In genomic region chr6:120302755-120303316, GRCm38 (mm10) we compare ENCODE assay signal across 9 mouse cellular contexts. TPM values are rescaled to one million over a fixed set of nuclear protein-coding genes. Genes with fewer than 3 reads are reported as not detected.
DNase-seq lines count a peak whose midpoint lies in the region; ATAC-seq and TF ChIP-seq lines count a peak whose summit lies in the region.
"Had no signal": no experiment of that assay in that cellular context is flagged by ENCODE, and none has a peak within 500 bp of the region (broad histone marks: within the 10 kb centered on the region; RNA-seq: fewer than 3 reads in every experiment).

No protein-coding gene starts in this region.

- peaks cover 63% of the 10 kb centered on the region for H3K4me1 ChIP-seq in E14TG2a.4 (replicated peaks; ENCODE audit: low read depth, low read length)
- H3K4me1 ChIP-seq in forebrain, embryonic 13.5 days, result no peaks in the 10 kb centered on the region
- no peaks in the 10 kb centered on the region for H3K4me1 ChIP-seq in intestine, postnatal 0 days (replicated peaks; ENCODE audit: control insufficient read depth, insufficient read depth, low read length)
- H3K4me1 ChIP-seq in neural tube, embryonic 15.5 days, result peaks cover 3% of the 10 kb centered on the region; the same call in 1 of the 2 replicates

- no peak for ATAC-seq in forebrain, embryonic 13.5 days
- no peak for ATAC-seq in intestine, postnatal 0 days
- no peak for ATAC-seq in neural tube, embryonic 15.5 days (ENCODE audit: low FRiP score)
- no peak for ATAC-seq in megakaryocyte progenitor cell, adult 5-6 weeks (replicated peaks; ENCODE audit: poor library complexity)
- ATAC-seq in erythroblast, adult 5-6 weeks (replicated peaks; ENCODE audit: low FRiP score, poor library complexity, severe bottlenecking), result no peak

- peak overlapping the region; percentile 24 for H3K4me2 ChIP-seq in forebrain, embryonic 13.5 days
- no peak overlapping the region for H3K4me2 ChIP-seq in intestine, postnatal 0 days (replicated peaks; ENCODE audit: low read depth)
- peak overlapping the region; percentile 48 for H3K4me2 ChIP-seq in neural tube, embryonic 15.5 days

- peak; percentile 47 for TF ChIP-seq CTCF in E14TG2a.4 (conservative IDR thresholded peaks at IDR 0.05; ENCODE audit: low read length)
- TF ChIP-seq CTCF in intestine, postnatal 0 days (IDR thresholded peaks at IDR 0.05; ENCODE audit: low read depth), result peak; percentile 57

- H3K9me3 ChIP-seq in E14TG2a.4 (ENCODE audit: low read length), result no peaks in the 10 kb centered on the region
- no peaks in the 10 kb centered on the region for H3K9me3 ChIP-seq in forebrain, embryonic 13.5 days (replicated peaks)
- no peaks in the 10 kb centered on the region for H3K9me3 ChIP-seq in intestine, postnatal 0 days (ENCODE audit: control insufficient read depth)
- no peaks in the 10 kb centered on the region for H3K9me3 ChIP-seq in neural tube, embryonic 15.5 days (replicated peaks)

- H3K4me3 ChIP-seq in E14TG2a.4 (replicated peaks; ENCODE audit: low read length), result peak overlapping the region; percentile 65
- H3K4me3 ChIP-seq in forebrain, embryonic 13.5 days, result 0 out of 2 replicates have a peak overlapping the region, but pooled peaks have one; percentile 1
- H3K4me3 ChIP-seq in intestine, postnatal 0 days (ENCODE audit: low read depth, low read length), result no peak overlapping the region
- H3K4me3 ChIP-seq in neural tube, embryonic 15.5 days (replicated peaks), result 0 out of 2 replicates have a peak overlapping the region, but pooled peaks have one; percentile 9

- WGBS in forebrain, embryonic 13.5 days, result 26% methylated on average over 16 of the region's 16 CpGs
- WGBS in intestine, postnatal 0 days, result 26% methylated on average over 16 of the region's 16 CpGs
- WGBS in neural tube, embryonic 15.5 days, result 26% methylated on average over 16 of the region's 16 CpGs

- H3K27me3 ChIP-seq in E14TG2a.4 (ENCODE audit: insufficient read depth, low read length), result no peaks in the 10 kb centered on the region
- H3K27me3 ChIP-seq in forebrain, embryonic 13.5 days, result no peaks in the 10 kb centered on the region
- H3K27me3 ChIP-seq in intestine, postnatal 0 days (replicated peaks; ENCODE audit: control insufficient read depth, insufficient read depth, low read length), result no peaks in the 10 kb centered on the region
- no peaks in the 10 kb centered on the region for H3K27me3 ChIP-seq in neural tube, embryonic 15.5 days (replicated peaks)

- no peaks in the 10 kb centered on the region for H3K36me3 ChIP-seq in E14TG2a.4 (ENCODE audit: insufficient read depth, low read length)
- H3K36me3 ChIP-seq in forebrain, embryonic 13.5 days (ENCODE audit: poor library complexity, severe bottlenecking), result no peaks in the 10 kb centered on the region
- no peaks in the 10 kb centered on the region for H3K36me3 ChIP-seq in intestine, postnatal 0 days (ENCODE audit: control insufficient read depth, insufficient read depth)
- no peaks in the 10 kb centered on the region for H3K36me3 ChIP-seq in neural tube, embryonic 15.5 days

- no peak overlapping the region for H3K27ac ChIP-seq in forebrain, embryonic 13.5 days
- no peak overlapping the region for H3K27ac ChIP-seq in intestine, postnatal 0 days (ENCODE audit: low read depth, low read length)
- H3K27ac ChIP-seq in neural tube, embryonic 15.5 days (replicated peaks), result no peak overlapping the region

- peak; percentile 25 to 48 for DNase-seq in cerebellum, postnatal 14 days
- DNase-seq in cerebellum, adult 11-12 months, result no peak

- H3K9ac ChIP-seq in forebrain, embryonic 13.5 days, result peak overlapping the region; percentile 36
- no peak overlapping the region for H3K9ac ChIP-seq in intestine, postnatal 0 days (ENCODE audit: low read depth, low read length)
- no peak overlapping the region for H3K9ac ChIP-seq in neural tube, embryonic 15.5 days (replicated peaks)

RNA-seq across cellular contexts. Expression of gene B4galnt3, which starts 8.5 kb away (rescaled TPM):
- 0.13 TPM in 1 of 2 replicates, not detected in the other for polyA plus RNA-seq in forebrain, embryonic 13.5 days (2015; fragmentation: Nextera tagmentation; extraction: Ambion mirVana)
- polyA plus RNA-seq in intestine, postnatal 0 days (2015; fragmentation: Nextera tagmentation; extraction: Ambion mirVana), result 0.95 and 1.1 TPM in 2 replicates
- polyA plus RNA-seq in neural tube, embryonic 15.5 days (2015; fragmentation: Nextera tagmentation; extraction: Ambion mirVana), result 0.24 and 0.51 TPM in 2 replicates
- not detected in 2 replicates for total RNA-seq in megakaryocyte progenitor cell, adult 5-6 weeks (2015)
- 0.03 and 0.12 TPM in 2 replicates for total RNA-seq in megakaryocyte progenitor cell, adult 5-6 weeks (2017)
- total RNA-seq in erythroblast, adult 5-6 weeks (2015; ENCODE audit: low replicate concordance), result 0.42 and 0.58 TPM in 2 replicates
- total RNA-seq in erythroblast, adult 5-6 weeks (2017; ENCODE audit: low replicate concordance), result 0.26 and 0.70 TPM in 2 replicates

RNA-seq across cellular contexts. Expression of gene D330020A13Rik, which starts 8.7 kb away (rescaled TPM):
- polyA plus RNA-seq in forebrain, embryonic 13.5 days (2015; fragmentation: Nextera tagmentation; extraction: Ambion mirVana), result 0.15 TPM in 1 of 2 replicates, not detected in the other
- polyA plus RNA-seq in intestine, postnatal 0 days (2015; fragmentation: Nextera tagmentation; extraction: Ambion mirVana), result 0.18 and 0.34 TPM in 2 replicates
- 0.45 TPM in 1 of 2 replicates, not detected in the other for polyA plus RNA-seq in neural tube, embryonic 15.5 days (2015; fragmentation: Nextera tagmentation; extraction: Ambion mirVana)
- total RNA-seq in megakaryocyte progenitor cell, adult 5-6 weeks (2015), result not detected in 2 replicates
- total RNA-seq in megakaryocyte progenitor cell, adult 5-6 weeks (2017), result not detected in 2 replicates
- not detected in 2 replicates for total RNA-seq in erythroblast, adult 5-6 weeks (2015; ENCODE audit: low replicate concordance)
- total RNA-seq in erythroblast, adult 5-6 weeks (2017; ENCODE audit: low replicate concordance), result not detected in 2 replicates
- total RNA-seq: left cerebral cortex, postnatal 14 days had no signal
